Mouse (Mus musculus): ENCODE measurements at regions not wholly inside any gene's neighbourhood (a gene's known extent, or its start where the extent isn't known, plus 50 kb on each side); places are given as distances from the start of the nearest gene placed in this dataset.

- no peak for TF ChIP-seq CTCF (IDR thresholded peaks at IDR 0.05)
- in situ Hi-C loops (cut with MboI; ENCODE audit: low pct_unique_long_range_greater_than_20kb): no loop called here
- ATAC-seq (no peak), DNase-seq (ENCODE audit: low read depth, low spot score) (no peak)
- no peaks in the 10 kb centered on the region for H3K27me3 ChIP-seq
- ChIA-PET CTCF (interaction anchor here (0.6 to 1.7 kb wide), 5 partner anchors 12 to 118 kb away, joined by 3 to 8 read pairs (median 3); no protein-coding TSS in a partner anchor), POLR2A (no interaction called here)
Measured at GRCm38 (mm10) chr9:67118880-67119644, 69.9 kb upstream of the Tpm1 start.

GRCm38 (mm10) chr9:67118429-67118828, 69.2 kb upstream of the Tpm1 start:
- TF ChIP-seq CTCF (IDR thresholded peaks at IDR 0.05): no peak
- DNase-seq (ENCODE audit: low read depth, low spot score) (no peak), ATAC-seq (no peak)
- CTCF ChIA-PET: interaction anchor here (1.1 to 1.7 kb wide), 2 partner anchors 12 to 74 kb away, joined by 5 to 8 read pairs; no protein-coding TSS in a partner anchor
- POLR2A ChIA-PET: no interaction called here
- in situ Hi-C loops (cut with MboI; ENCODE audit: low pct_unique_long_range_greater_than_20kb): no loop called here
- H3K27me3 ChIP-seq: no peaks in the 10 kb centered on the region

- no peak for DNase-seq (ENCODE audit: low read depth, low spot score)
- ChIA-PET CTCF (interaction anchor here (1.1 kb wide), 1 partner anchor 13 kb away, joined by 5 read pairs; no protein-coding TSS in a partner anchor), POLR2A (interaction anchor here (1.0 kb wide), 1 partner anchor 69 kb away, joined by 5 read pairs; the partner anchor contains the start of gene Tpm1)
- no peaks in the 10 kb centered on the region for H3K27me3 ChIP-seq
- TF ChIP-seq CTCF (IDR thresholded peaks at IDR 0.05): no peak
- in situ Hi-C loops (cut with MboI; ENCODE audit: low pct_unique_long_range_greater_than_20kb): no loop called here
- ATAC-seq: no peak
Measured at GRCm38 (mm10) chr9:67117639-67118038, 68.4 kb upstream of the Tpm1 start.

- DNase-seq (ENCODE audit: low read depth, low spot score) (peak; percentile 69), ATAC-seq (peak; percentile 89)
- ChIA-PET POLR2A (interaction anchor here (1.7 kb wide), 1 partner anchor 10 kb away, joined by 4 read pairs; no protein-coding TSS in a partner anchor), CTCF (interaction anchor here (1.1 to 1.3 kb wide), 2 partner anchors 25 to 71 kb away, joined by 3 read pairs; no protein-coding TSS in a partner anchor)
- H3K27me3 ChIP-seq: no peaks in the 10 kb centered on the region
- in situ Hi-C loops (cut with MboI; ENCODE audit: low pct_unique_long_range_greater_than_20kb): no loop called here
- no peak for TF ChIP-seq CTCF (IDR thresholded peaks at IDR 0.05)
Measured at GRCm38 (mm10) chr9:67115991-67116390, 66.8 kb upstream of the Tpm1 start.

GRCm38 (mm10) chr9:67114099-67114498, 64.9 kb upstream of the Tpm1 start:
- in situ Hi-C loops (cut with MboI; ENCODE audit: low pct_unique_long_range_greater_than_20kb): no loop called here
- no peak for TF ChIP-seq CTCF (IDR thresholded peaks at IDR 0.05)
- no peak for DNase-seq (ENCODE audit: low read depth, low spot score)

GRCm38 (mm10) chr9:67111836-67112584, 62.8 kb upstream of the Tpm1 start:
- DNase-seq (ENCODE audit: low read depth, low spot score): no peak
- ATAC-seq: no peak
- H3K27me3 ChIP-seq: no peaks in the 10 kb centered on the region
- TF ChIP-seq CTCF (IDR thresholded peaks at IDR 0.05): no peak
- POLR2A ChIA-PET: interaction anchor here (0.6 to 1.7 kb wide), 3 partner anchors 64 to 207 kb away, joined by 3 to 8 read pairs (median 3); no protein-coding TSS in a partner anchor
- CTCF ChIA-PET: interaction anchor here (0.6 to 2.3 kb wide), 9 partner anchors 14 to 69 kb away, joined by 3 to 9 read pairs (median 4); partner anchors contain the start of gene Tpm1
- in situ Hi-C loops (cut with MboI; ENCODE audit: low pct_unique_long_range_greater_than_20kb): no loop called here

More at GRCm38 (mm10) chr9:67114099-67114498, 64.9 kb upstream of the Tpm1 start:
- ChIA-PET POLR2A (interaction anchor here (0.7 to 1.2 kb wide), 2 partner anchors 66 to 70 kb away, joined by 3 read pairs; no protein-coding TSS in a partner anchor), CTCF (interaction anchor here (0.7 to 1.2 kb wide), 2 partner anchors 38 to 42 kb away, joined by 3 read pairs; no protein-coding TSS in a partner anchor)
- H3K27me3 ChIP-seq: no peaks in the 10 kb centered on the region
- no peak for ATAC-seq

- CTCF ChIA-PET: interaction anchor here (1.1 kb wide), 1 partner anchor 64 kb away, joined by 3 read pairs; no protein-coding TSS in a partner anchor
- POLR2A ChIA-PET: no interaction called here
- DNase-seq (ENCODE audit: low read depth, low spot score): no peak
- no peak for ATAC-seq
- no peak for TF ChIP-seq CTCF (IDR thresholded peaks at IDR 0.05)
- in situ Hi-C loops (cut with MboI; ENCODE audit: low pct_unique_long_range_greater_than_20kb): loop anchor here (5.0 kb wide), 1 partner anchor 61 kb away; the partner anchor contains the start of gene Tpm1
- no peaks in the 10 kb centered on the region for H3K27me3 ChIP-seq
Measured at GRCm38 (mm10) chr9:67107938-67108337, 58.7 kb upstream of the Tpm1 start.

- ChIA-PET POLR2A (interaction anchor here (1.3 to 2.6 kb wide), 6 partner anchors 10 to 105 kb away, joined by 3 to 20 read pairs (median 6); partner anchors contain the start of gene Tpm1), CTCF (interaction anchor here (0.7 to 1.4 kb wide), 7 partner anchors 15 to 115 kb away, joined by 3 to 4 read pairs (median 3); partner anchors contain the start of gene Tpm1)
- H3K27me3 ChIP-seq: no peaks in the 10 kb centered on the region
- ATAC-seq: peak; percentile 85
- TF ChIP-seq CTCF (IDR thresholded peaks at IDR 0.05): no peak
- in situ Hi-C loops (cut with MboI; ENCODE audit: low pct_unique_long_range_greater_than_20kb): loop anchor here (5.0 kb wide), 1 partner anchor 59 kb away; the partner anchor contains the start of gene Tpm1
- DNase-seq (ENCODE audit: low read depth, low spot score): peak; percentile 97
Measured at GRCm38 (mm10) chr9:67105867-67106266, 56.7 kb upstream of the Tpm1 start.

GRCm38 (mm10) chr9:67105216-67105615, 56.0 kb upstream of the Tpm1 start:
- no peak for DNase-seq (ENCODE audit: low read depth, low spot score)

More at GRCm38 (mm10) chr9:67105216-67105615, 56.0 kb upstream of the Tpm1 start:
- no peaks in the 10 kb centered on the region for H3K27me3 ChIP-seq
- no peak for TF ChIP-seq CTCF (IDR thresholded peaks at IDR 0.05)
- ChIA-PET POLR2A (interaction anchor here (1.1 to 2.6 kb wide), 5 partner anchors 11 to 60 kb away, joined by 3 to 20 read pairs (median 7); partner anchors contain the start of gene Tpm1), CTCF (interaction anchor here (0.8 to 1.4 kb wide), 5 partner anchors 26 to 72 kb away, joined by 3 to 4 read pairs (median 3); partner anchors contain the start of gene Tpm1)
- in situ Hi-C loops (cut with MboI; ENCODE audit: low pct_unique_long_range_greater_than_20kb): loop anchor here (5.0 kb wide), 1 partner anchor 58 kb away; the partner anchor contains the start of gene Tpm1
- no peak for ATAC-seq

Data from Patski (cell line).